Mouse (Mus musculus) embryonic facial prominence, embryonic 12.5 days (tissue): ENCODE measurements around the gene Abhd15. TPM values are rescaled to one million over a fixed set of nuclear protein-coding genes. Genes with fewer than 3 reads are reported as not detected.
A peak's percentile ranks its signal among the peaks of the same experiment; 100 is the strongest.
"Not testable (repeated sequence)": the region's sequence is repeated elsewhere in the genome, so short reads cannot be mapped to it uniquely, and the experiment has no call there.

Experiments
- ATAC-seq: fragments of 200-750 bp; cut with Nextera tagmentation; 2 replicates; pipeline ENCODE4 v1.8.0; 2017; ENCODE audit not compliant: insufficient number of reproducible peaks, insufficient read depth, low FRiP score, low TSS enrichment
- H3K27ac ChIP-seq: fragments of 300-500 bp; sonication (generic); 2 replicates; pipeline ENCODE4 v1.5.1; 2016; ENCODE audit warnings: mild to moderate bottlenecking
- H3K27me3 ChIP-seq: fragments of 300-500 bp; sonication (generic); 2 replicates; pipeline ENCODE4 v1.6.1; 2016; ENCODE audit warnings: mild to moderate bottlenecking, moderate library complexity
- H3K36me3 ChIP-seq: fragments of 300-500 bp; sonication (generic); 2 replicates; pipeline ENCODE4 v1.6.1; 2016; ENCODE audit warnings: mild to moderate bottlenecking
- H3K4me1 ChIP-seq: fragments of 300-500 bp; sonication (generic); 2 replicates; pipeline ENCODE4 v1.6.1; 2016
- H3K4me2 ChIP-seq: fragments of 300-500 bp; sonication (generic); replicated peaks from 2 replicates; pipeline ENCODE4 v1.6.1; 2016; ENCODE audit warnings: mild to moderate bottlenecking, moderate library complexity
- H3K4me3 ChIP-seq: fragments of 300-500 bp; sonication (generic); 2 replicates; pipeline ENCODE4 v1.5.1; 2016; ENCODE audit warnings: mild to moderate bottlenecking
- H3K9ac ChIP-seq: fragments of 300-500 bp; sonication (generic); 2 replicates; pipeline ENCODE4 v1.6.1; 2016; ENCODE audit warnings: mild to moderate bottlenecking, moderate library complexity
- H3K9me3 ChIP-seq: fragments of 300-500 bp; sonication (generic); 2 replicates; pipeline ENCODE4 v1.6.1; 2016; ENCODE audit warnings: mild to moderate bottlenecking, moderate library complexity
- WGBS: fragments of 180-500 bp; shearing (Covaris S2); methylation state at CpG from one replicate; pipeline ENCODE4 v1.1.7; 2016; 5-methylcytosine and 5-hydroxymethylcytosine counted together
- polyA plus RNA-seq: library from polyadenylated mRNA; unstranded; fragments of >200 nt; fragmentation: Nextera tagmentation; extraction: Ambion mirVana; gene quantifications from 2 replicates; pipeline ENCODE4 v1.2.1, GENCODE M21; 2016

Abhd15 gene
- polyA plus RNA-seq, 1 experiment from 2014 or later = 2.8 TPM

- H3K27me3 ChIP-seq = peaks cover 24% of the 10 kb centered on the region
- H3K4me1 ChIP-seq = peaks cover 38% of the 10 kb centered on the region
- no peak for ATAC-seq
- no peaks in the 10 kb centered on the region for H3K36me3 ChIP-seq
- no peak within 1 kb of the TSS for H3K27ac ChIP-seq
- H3K9ac ChIP-seq = peak within 1 kb of the TSS; percentile 53
- peak within 1 kb of the TSS; percentile 98 for H3K4me2 ChIP-seq
- no peaks in the 10 kb centered on the region for H3K9me3 ChIP-seq
- peak within 1 kb of the TSS; percentile 74 for H3K4me3 ChIP-seq
- 3% methylated on average over 39 of the region's 39 CpGs for WGBS
Measured at GRCm38 (mm10) chr11:77515637-77516552, 974 bp downstream of the Abhd15 start, which contains the start of gene Trp53i13. Gene Trp53i13 (minus strand): TSS chr11:77515980.

- Histone ChIP-seq H3K4me1 (peaks cover 37% of the 10 kb centered on the region), H3K4me2 (peak overlapping the region; percentile 98; the same call in 1 of the 2 replicates), H3K4me3 (no peak overlapping the region), H3K9ac (no peak overlapping the region), H3K9me3 (no peaks in the 10 kb centered on the region), H3K36me3 (no peaks in the 10 kb centered on the region), H3K27me3 (peaks cover 24% of the 10 kb centered on the region), H3K27ac (no peak overlapping the region)
- WGBS = 44% methylated on average over 5 of the region's 5 CpGs
- no peak for ATAC-seq
Measured at GRCm38 (mm10) chr11:77516553-77517425, 1.9 kb downstream of the Abhd15 start.

DNA sequence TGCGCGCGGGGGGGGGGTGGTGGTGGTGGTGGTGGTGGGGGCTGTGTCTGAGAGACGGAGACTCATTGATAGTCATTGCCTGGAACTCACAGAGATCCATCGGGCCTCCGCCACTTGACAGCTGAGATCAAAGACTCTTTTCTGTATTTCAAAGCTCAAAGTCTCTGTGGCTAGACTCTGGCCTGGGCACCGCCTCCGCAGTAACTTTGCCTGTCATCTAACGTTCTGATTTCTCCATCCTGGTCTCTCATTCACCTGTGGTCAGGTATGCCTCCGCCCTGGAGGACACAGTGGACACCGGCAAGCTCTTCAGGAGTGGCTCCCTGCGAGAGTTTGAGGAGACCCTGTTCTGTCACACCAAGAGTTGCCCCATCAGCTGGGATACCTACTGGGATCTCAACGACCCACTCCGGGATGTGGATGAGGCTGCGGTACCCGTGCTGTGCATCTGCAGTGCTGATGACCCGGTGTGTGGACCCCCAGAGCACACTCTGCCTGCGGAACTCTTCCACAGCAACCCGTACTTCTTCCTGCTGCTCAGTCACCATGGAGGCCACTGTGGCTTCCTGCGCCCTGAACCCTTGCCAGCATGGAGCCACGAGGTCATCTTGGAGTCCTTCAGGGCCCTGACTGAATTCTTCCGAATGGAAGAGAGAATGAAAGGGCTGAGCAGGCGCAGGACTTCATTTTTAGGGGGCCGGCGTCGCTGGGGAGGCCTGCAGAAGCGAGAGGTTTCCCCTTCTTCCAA is 3.3 kb downstream of the Abhd15 start:
- Histone ChIP-seq H3K4me3 (no peak overlapping the region), H3K4me1 (peaks cover 30% of the 10 kb centered on the region), H3K9ac (no peak overlapping the region), H3K4me2 (no peak overlapping the region), H3K36me3 (no peaks in the 10 kb centered on the region), H3K9me3 (no peaks in the 10 kb centered on the region), H3K27me3 (peaks cover 24% of the 10 kb centered on the region), H3K27ac (no peak overlapping the region)
- ATAC-seq = no peak
- WGBS = 86% methylated on average over 27 of the region's 27 CpGs

DNA sequence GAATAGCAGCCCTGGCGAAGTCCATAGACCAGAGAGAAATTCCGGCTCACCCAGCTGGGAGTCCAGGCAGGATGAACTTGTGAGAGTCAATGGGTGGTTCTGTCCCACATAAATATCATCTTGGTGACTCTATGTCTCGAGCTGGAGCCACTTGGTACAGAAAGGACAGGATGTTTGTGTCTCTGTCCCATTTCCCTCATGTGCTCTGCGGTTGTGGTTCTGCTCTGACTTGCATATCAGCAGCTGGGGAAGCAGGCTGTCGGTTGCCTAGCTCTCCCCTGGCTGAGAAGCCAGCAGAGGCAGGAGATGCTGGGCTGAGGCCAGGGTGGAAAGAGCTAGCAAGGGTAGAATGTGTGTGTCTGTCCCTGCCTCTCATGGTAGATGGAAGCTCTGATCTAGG is 4.1 kb downstream of the Abhd15 start, which contains the start of gene Gm10392:
Gene Gm10392, minus strand, starts transcription at position 156 of the 400 bp plus-strand sequence.
- Histone ChIP-seq H3K27me3 (peaks cover 24% of the 10 kb centered on the region), H3K36me3 (no peaks in the 10 kb centered on the region), H3K4me2 (no peak within 1 kb of the TSS), H3K9me3 (no peaks in the 10 kb centered on the region), H3K9ac (no peak within 1 kb of the TSS), H3K4me1 (peaks cover 26% of the 10 kb centered on the region), H3K4me3 (no peak within 1 kb of the TSS), H3K27ac (0 out of 2 replicates have a peak within 1 kb of the TSS, but pooled peaks have one; percentile 30)
- 72% methylated on average over 5 of the region's 5 CpGs for WGBS
- ATAC-seq = no peak

DNA sequence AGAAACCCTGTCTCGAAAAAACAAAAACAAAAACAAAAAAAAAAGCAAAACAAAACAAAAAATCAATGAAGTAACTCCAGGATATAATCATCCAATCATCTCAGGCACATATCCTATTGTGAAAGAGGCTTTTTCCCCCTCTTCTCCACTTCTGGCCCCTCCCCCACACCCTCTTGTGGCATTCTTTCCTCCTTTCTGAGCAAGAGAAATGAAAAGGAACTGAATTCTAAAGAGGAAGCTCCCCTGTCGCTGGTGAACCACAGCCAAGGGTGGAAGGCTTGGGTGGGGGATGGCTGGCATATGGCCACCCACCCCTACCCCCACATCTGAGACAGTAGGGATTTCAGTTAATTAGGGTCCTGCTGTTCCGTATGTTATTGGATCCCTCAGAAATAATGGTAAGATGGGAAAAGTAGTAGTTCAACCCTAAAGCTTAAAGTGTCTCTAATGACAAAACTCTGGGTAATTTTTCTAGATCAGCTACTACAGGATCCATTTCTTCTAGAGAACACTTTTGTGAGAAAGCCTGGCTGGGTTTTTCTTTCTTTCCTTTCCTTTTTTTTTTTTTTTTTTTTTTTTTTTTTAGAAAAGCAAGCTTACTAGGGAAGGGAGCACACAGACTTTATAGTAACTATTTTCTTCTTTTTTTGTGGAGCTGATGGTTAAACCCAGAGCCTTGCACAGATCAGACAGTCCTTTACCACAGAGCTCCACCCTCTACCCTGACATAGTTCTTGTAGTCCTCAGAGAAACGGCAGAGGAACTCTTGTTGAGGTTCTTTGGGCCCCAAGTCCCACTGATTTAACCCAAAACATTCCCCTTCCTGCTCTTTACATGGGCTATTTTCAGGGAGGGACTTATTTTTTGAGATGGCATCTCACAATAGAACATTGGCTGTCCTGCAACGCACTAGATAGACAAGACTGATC is 5.9 kb downstream of the Abhd15 start:
- ATAC-seq = no peak
- H3K27ac ChIP-seq = 0 out of 2 replicates have a peak overlapping the region, but pooled peaks have one; percentile 36
- H3K4me2 ChIP-seq = no peak overlapping the region

GRCm38 (mm10) chr11:77525804-77526486 is 11.0 kb downstream of the Abhd15 start:
- H3K27ac ChIP-seq = no peak overlapping the region
- no peak overlapping the region for H3K4me3 ChIP-seq
- no peaks in the 10 kb centered on the region for H3K27me3 ChIP-seq
- no peak for ATAC-seq
- H3K9me3 ChIP-seq = no peaks in the 10 kb centered on the region
- H3K4me2 ChIP-seq = no peak overlapping the region
- no peaks in the 10 kb centered on the region for H3K4me1 ChIP-seq
- 76% methylated on average over 3 of the region's 3 CpGs for WGBS
- no peak overlapping the region for H3K9ac ChIP-seq
- H3K36me3 ChIP-seq = no peaks in the 10 kb centered on the region

More for the DNA sequence above, 5.9 kb downstream of the Abhd15 start:
- no peak overlapping the region for H3K9ac ChIP-seq
- 42% methylated on average over 5 of the region's 5 CpGs for WGBS
- no peak overlapping the region for H3K4me3 ChIP-seq
- peaks cover 8% of the 10 kb centered on the region for H3K27me3 ChIP-seq
- no peaks in the 10 kb centered on the region for H3K36me3 ChIP-seq
- peaks cover 8% of the 10 kb centered on the region for H3K4me1 ChIP-seq
- no peaks in the 10 kb centered on the region for H3K9me3 ChIP-seq

GRCm38 (mm10) chr11:77528420-77528819 is 13.5 kb downstream of the Abhd15 start:
- not testable (repeated sequence) for H3K4me2 ChIP-seq, H3K9me3 ChIP-seq, H3K9ac ChIP-seq, H3K4me3 ChIP-seq, H3K27ac ChIP-seq, H3K27me3 ChIP-seq, H3K4me1 ChIP-seq, ATAC-seq, H3K36me3 ChIP-seq
- 86% methylated on average over 3 of the region's 3 CpGs for WGBS

- 87% methylated on average over 3 of the region's 3 CpGs for WGBS
Measured at GRCm38 (mm10) chr11:77529644-77530043, 14.7 kb downstream of the Abhd15 start.

DNA sequence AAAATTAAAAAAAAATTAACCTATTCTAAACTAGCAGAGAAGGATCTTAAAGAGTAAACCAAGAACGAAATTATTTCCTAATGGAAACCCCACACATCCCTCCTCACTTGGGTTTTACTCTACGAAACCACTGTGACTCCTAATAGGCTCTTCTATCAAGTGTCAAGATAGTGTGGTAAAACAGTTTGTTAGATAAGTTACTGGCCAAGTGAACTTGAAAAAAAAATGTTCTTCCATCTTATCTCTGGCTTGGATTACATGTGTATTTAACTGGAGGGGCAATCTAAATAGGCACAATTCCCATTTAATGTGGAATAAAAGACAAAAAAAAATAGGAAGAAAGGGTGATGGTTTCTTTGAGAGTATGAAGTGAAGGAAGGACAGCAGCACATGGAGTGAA is 15.9 kb downstream of the Abhd15 start:
- Histone ChIP-seq H3K4me3 (no peak overlapping the region), H3K36me3 (no peaks in the 10 kb centered on the region), H3K27me3 (no peaks in the 10 kb centered on the region), H3K4me1 (no peaks in the 10 kb centered on the region), H3K4me2 (no peak overlapping the region), H3K9me3 (no peaks in the 10 kb centered on the region), H3K27ac (no peak overlapping the region), H3K9ac (no peak overlapping the region)
- ATAC-seq = no peak
- 94% methylated on average over 2 of the region's 2 CpGs for WGBS

More at GRCm38 (mm10) chr11:77529644-77530043, 14.7 kb downstream of the Abhd15 start:
- no peak overlapping the region for H3K4me2 ChIP-seq
- H3K36me3 ChIP-seq = no peaks in the 10 kb centered on the region
- no peak overlapping the region for H3K9ac ChIP-seq
- H3K27ac ChIP-seq = no peak overlapping the region
- no peak overlapping the region for H3K4me3 ChIP-seq
- no peaks in the 10 kb centered on the region for H3K4me1 ChIP-seq
- H3K27me3 ChIP-seq = no peaks in the 10 kb centered on the region
- no peaks in the 10 kb centered on the region for H3K9me3 ChIP-seq
- no peak for ATAC-seq
